Mouse (Mus musculus) MEL (cell line): ENCODE data around the gene Aire.

Experiments used
- BHLHE40 ChIP-seq: IDR thresholded peaks from 2 replicates; pipeline ENCODE4 v1.6.1; 2012; ENCODE audit warnings: low read depth, mild to moderate bottlenecking, inconsistent platforms, low read length, improper control_type of control experiment, borderline replicate concordance
- CTCF ChIP-seq, 3 experiments: IDR thresholded peaks in 2 of 3; conservative IDR thresholded peaks in 1 of 3; 2 replicates each; pipeline ENCODE4 v1.5.1; 2011 to 2012; ENCODE audit warnings: low read length in 3 of 3, low read depth in 2 of 3, mild to moderate bottlenecking in 2 of 3, improper control_type of control experiment in 1 of 3, inconsistent platforms in 1 of 3, mixed read lengths in 1 of 3, moderate library complexity in 1 of 3; ENCODE audit not compliant: control insufficient read depth in 1 of 3, insufficient read depth in 1 of 3, poor library complexity in 1 of 3, severe bottlenecking in 1 of 3
- MAX ChIP-seq: IDR thresholded peaks from 2 replicates; pipeline ENCODE4 v1.6.1; 2011; ENCODE audit warnings: low read length, improper control_type of control experiment
- MXI1 ChIP-seq: IDR thresholded peaks from 2 replicates; pipeline ENCODE4 v1.6.1; 2011; ENCODE audit warnings: mild to moderate bottlenecking, low read depth, low read length, improper control_type of control experiment
- MYC ChIP-seq: IDR thresholded peaks from 2 replicates; pipeline ENCODE4 v1.6.1; 2011; ENCODE audit warnings: low read depth, mild to moderate bottlenecking, low read length, improper control_type of control experiment, moderate library complexity
- NRF1 ChIP-seq: IDR thresholded peaks from 2 replicates; pipeline ENCODE4 v1.6.1; 2014; ENCODE audit warnings: low read depth, mild to moderate bottlenecking, inconsistent platforms, low read length, improper control_type of control experiment, moderate library complexity; ENCODE audit not compliant: poor library complexity, insufficient read depth, severe bottlenecking
- POLR2A ChIP-seq, 2 experiments: IDR thresholded peaks; 2 replicates each; pipeline ENCODE4 v1.6.1; 2011 to 2012; ENCODE audit warnings: low read length in 2 of 2, mild to moderate bottlenecking in 2 of 2, control low read depth in 1 of 2, improper control_type of control experiment in 1 of 2, low read depth in 1 of 2, moderate library complexity in 1 of 2; ENCODE audit not compliant: control insufficient read depth in 1 of 2, insufficient read depth in 1 of 2, poor library complexity in 1 of 2
- POLR2AphosphoS2 ChIP-seq: IDR thresholded peaks from 2 replicates; pipeline ENCODE4 v1.6.1; 2011; ENCODE audit warnings: low read length, improper control_type of control experiment
- RCOR1 ChIP-seq: IDR thresholded peaks from 2 replicates; pipeline ENCODE4 v1.6.1; 2012; ENCODE audit warnings: low read depth, mild to moderate bottlenecking, inconsistent platforms, low read length, improper control_type of control experiment
- TCF12 ChIP-seq: IDR thresholded peaks from 2 replicates; pipeline ENCODE4 v1.6.1; 2014; ENCODE audit warnings: low read depth, mild to moderate bottlenecking, inconsistent platforms, low read length, improper control_type of control experiment, moderate library complexity

- no peak for TF ChIP-seq CTCF (IDR thresholded peaks at IDR 0.05 in 2 of 3, conservative IDR thresholded peaks at IDR 0.05 in 1 of 3; ENCODE audit: control insufficient read depth in 1 of 3, insufficient read depth in 1 of 3, low read depth in 2 of 3, low read length in 3 of 3, poor library complexity in 1 of 3, severe bottlenecking in 1 of 3)
- TF ChIP-seq POLR2A (IDR thresholded peaks at IDR 0.05; ENCODE audit: control insufficient read depth in 1 of 2, insufficient read depth in 1 of 2, low read depth in 1 of 2, low read length in 2 of 2, poor library complexity in 1 of 2) = no peak
- TF ChIP-seq BHLHE40 = no peak
- no peak for TF ChIP-seq MXI1
- no peak for TF ChIP-seq TCF12
- no peak for TF ChIP-seq MYC
- no peak for TF ChIP-seq RCOR1
- no peak for TF ChIP-seq NRF1
- no peak for TF ChIP-seq POLR2AphosphoS2
- TF ChIP-seq MAX = no peak
Observed at GRCm38 (mm10) chr10:78037139-78037538, 6.3 kb downstream of the Aire start.
